Mouse (Mus musculus): ENCODE results near the gene Vmn1r185. TPM values are rescaled to one million over a fixed set of nuclear protein-coding genes. Genes with fewer than 3 reads are reported as not detected.

The Vmn1r185 gene
- polyA plus RNA-seq (2012; rRNA removed): not detected in 2 replicates

GRCm38 (mm10) chr7:26618364-26618763 lies at the start of gene Vmn1r185:
Vmn1r185 (minus strand) TSS chr7:26618464.

Other genes with a start within 250 kb of the Vmn1r185 start
- not detected in 2 replicates for gene Nlrp9c, start 214.8 kb downstream of the Vmn1r185 start, polyA plus RNA-seq (2012; rRNA removed)
- gene Nlrp4a, start 183.4 kb downstream of the Vmn1r185 start, polyA plus RNA-seq (2012; rRNA removed): not detected in 2 replicates
- not detected in 2 replicates for gene Nlrp9a, start 83.4 kb downstream of the Vmn1r185 start, polyA plus RNA-seq (2012; rRNA removed)
- gene Cyp2b23, start 68.0 kb upstream of the Vmn1r185 start, polyA plus RNA-seq (2012; rRNA removed): 0.05 TPM in 1 of 2 replicates, not detected in the other
- not detected in 2 replicates for gene Cyp2b19, start 138.7 kb upstream of the Vmn1r185 start, polyA plus RNA-seq (2012; rRNA removed)
- 0.04 TPM in 1 of 2 replicates, not detected in the other for gene Cyp2g1, start 190.4 kb upstream of the Vmn1r185 start, polyA plus RNA-seq (2012; rRNA removed)
- gene Cyp2a5, start 216.8 kb upstream of the Vmn1r185 start, polyA plus RNA-seq (2012; rRNA removed): 0.48 TPM in 2 replicates

Measured in central nervous system, embryonic 18 days (tissue).